Mouse (Mus musculus) lung, postnatal 10 days (tissue): Measurements from ENCODE around the gene Smarca2.

ENCODE experiments used
- DNase-seq: peaks from one replicate; pipeline ENCODE4 v3.0.0; 2021

Smarca2 gene

DNA sequence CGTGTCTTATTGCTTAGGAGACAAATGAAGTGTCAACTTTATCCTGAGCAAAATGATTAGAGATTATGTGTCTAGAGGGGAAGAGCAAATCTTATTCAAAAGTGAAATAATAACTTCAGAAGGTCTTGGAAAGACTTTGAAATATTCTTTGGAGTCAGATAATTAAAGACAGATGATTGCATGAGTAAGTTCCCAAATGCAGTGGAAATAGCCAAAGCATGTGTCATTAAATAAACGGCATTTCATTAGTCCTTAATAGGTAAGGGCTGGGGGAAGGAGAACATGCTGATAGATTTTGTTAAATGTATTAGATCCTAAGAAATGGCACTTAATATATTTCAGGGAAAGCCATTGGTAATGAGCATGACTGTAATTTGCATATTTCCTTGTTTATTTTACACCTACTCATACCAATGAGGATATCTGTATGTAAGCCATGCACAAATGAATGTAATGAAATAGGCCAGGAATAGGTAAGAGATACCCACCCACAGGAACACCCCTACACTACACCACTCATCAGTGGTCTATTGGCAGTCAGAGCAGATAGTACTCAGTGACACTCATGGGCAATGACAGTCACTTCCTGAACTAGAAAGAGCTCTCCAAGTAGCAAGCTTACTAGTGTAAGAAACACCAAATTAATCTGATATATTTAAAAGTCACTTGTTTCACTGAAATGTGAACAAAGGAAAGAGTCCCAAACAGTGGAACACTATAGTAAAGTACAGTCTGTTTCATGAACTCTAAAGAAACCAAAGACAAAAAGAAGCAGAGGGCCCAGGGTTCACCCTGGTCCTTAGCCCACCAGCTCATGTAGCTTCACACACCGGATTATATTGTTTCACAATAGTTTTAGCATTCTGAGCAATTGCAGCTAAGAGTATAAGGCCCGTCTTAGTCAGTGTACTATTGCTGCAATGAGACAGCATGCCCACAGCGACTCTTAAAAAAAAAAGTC, 185.8 kb downstream of the Smarca2 start:
- no peak for DNase-seq

DNA sequence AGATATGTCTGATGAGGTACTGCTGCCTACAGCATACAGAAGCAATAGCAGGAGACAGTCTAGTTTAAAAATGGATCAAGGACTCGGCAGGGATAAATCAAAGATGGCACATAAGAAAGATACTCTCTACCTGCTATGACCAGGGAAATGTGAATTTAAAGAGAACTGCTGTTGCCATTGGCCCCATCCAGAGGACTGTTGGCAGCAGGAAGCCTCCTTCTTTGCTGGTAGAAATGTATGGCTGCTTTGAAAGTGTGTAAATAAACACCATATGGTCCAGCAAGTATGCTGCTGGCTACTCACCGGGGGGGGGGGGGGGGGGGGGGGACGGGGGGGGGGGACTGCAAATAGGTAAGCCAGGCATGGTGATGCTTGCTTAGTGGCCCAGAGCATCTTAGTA, 189.5 kb downstream of the Smarca2 start:
- DNase-seq: no peak

DNA sequence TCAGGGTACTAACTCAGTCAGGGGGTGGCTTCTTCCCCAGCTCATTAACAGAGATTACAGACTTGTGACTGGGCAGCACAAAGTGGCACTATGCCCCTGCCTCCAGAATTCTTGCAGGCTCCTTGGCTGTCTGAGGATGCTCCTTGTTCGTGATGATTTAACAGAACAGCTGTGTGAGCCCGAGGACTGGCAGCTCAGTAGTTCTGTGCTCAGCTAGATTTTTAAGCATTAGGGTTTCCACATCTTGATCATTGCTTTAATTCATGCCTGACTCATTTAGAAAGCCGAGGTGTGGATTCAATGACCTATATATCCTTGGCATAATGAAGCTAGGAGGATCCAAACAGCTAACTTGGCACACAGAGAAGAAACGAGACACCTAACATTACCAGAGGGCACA, 191.2 kb downstream of the Smarca2 start:
- no peak for DNase-seq

DNA sequence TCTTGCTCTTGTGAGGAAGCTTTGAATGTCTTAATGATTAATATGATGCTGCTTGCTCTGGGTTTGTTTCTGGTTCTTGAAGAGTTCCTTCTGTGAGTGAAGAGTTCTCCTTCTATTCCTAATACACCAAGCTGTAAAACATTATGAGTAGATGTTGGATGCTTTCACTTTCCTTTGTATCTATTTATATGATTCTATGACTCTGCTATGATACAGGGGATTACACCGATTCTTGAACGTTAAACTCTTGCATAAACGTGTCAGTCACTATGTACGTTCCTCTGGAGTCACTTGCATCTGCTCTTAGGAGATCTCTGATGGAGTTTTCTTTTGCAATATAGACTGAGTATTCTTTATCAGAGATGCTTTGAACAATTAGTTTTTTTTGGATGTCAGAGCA, 199.6 kb downstream of the Smarca2 start:
- DNase-seq: no peak

DNA sequence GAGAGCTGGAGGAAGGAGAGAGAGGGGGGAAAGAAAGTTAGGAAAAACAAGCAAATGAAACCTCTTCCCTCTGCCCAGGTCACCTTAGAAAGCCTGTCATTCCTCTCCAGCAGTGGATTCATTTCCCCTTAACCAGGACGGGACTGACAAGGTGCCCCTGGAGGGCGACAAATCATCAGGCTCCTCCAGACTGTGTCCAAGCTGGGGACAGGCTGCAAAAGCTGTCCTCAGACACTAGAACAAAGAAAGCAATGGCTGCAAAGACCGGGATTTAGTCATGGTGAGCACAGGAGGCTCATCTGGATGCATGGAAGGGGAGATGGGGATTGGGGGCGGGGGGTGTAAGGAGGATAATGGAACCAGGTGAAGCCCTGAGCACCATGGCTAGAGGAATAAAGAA, 209.8 kb downstream of the Smarca2 start:
- peak; percentile 22 for DNase-seq

DNA sequence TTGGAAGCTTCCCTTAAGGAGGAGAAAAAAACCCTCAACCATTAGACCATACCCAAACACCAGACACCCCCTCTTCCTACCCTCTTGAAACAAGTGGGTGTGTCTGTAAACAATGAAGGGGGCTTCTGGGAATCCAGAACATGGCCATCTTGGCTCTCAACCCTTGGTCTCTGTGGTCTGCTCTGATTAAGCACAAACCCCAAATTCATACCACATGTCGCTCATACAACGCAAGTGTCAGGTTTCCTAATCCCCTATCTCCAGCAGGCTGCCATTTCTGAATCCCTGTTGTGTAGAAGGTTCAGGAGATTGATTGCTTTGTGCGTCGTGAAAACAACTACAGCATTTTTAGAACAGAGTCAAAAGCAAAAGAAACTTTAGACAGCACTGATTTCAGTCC, 213.1 kb downstream of the Smarca2 start:
- no peak for DNase-seq
